Mouse (Mus musculus) c-Kit-positive CD71-positive TER-119-negative erythroid progenitor cells, embryonic 14.5 days (primary cell): ENCODE measurements at regions not wholly inside any gene's neighbourhood (a gene's known extent, or its start where the extent isn't known, plus 50 kb on each side); places are given as distances from the start of the nearest gene placed in this dataset.
"Not testable (repeated sequence)": the region's sequence is repeated elsewhere in the genome, so short reads cannot be mapped to it uniquely, and the experiment has no call there.

Experiments used
- DNase-seq: peaks from one replicate; pipeline ENCODE4 v3.0.0-alpha.2; 2013; ENCODE audit warnings: low read depth

DNA sequence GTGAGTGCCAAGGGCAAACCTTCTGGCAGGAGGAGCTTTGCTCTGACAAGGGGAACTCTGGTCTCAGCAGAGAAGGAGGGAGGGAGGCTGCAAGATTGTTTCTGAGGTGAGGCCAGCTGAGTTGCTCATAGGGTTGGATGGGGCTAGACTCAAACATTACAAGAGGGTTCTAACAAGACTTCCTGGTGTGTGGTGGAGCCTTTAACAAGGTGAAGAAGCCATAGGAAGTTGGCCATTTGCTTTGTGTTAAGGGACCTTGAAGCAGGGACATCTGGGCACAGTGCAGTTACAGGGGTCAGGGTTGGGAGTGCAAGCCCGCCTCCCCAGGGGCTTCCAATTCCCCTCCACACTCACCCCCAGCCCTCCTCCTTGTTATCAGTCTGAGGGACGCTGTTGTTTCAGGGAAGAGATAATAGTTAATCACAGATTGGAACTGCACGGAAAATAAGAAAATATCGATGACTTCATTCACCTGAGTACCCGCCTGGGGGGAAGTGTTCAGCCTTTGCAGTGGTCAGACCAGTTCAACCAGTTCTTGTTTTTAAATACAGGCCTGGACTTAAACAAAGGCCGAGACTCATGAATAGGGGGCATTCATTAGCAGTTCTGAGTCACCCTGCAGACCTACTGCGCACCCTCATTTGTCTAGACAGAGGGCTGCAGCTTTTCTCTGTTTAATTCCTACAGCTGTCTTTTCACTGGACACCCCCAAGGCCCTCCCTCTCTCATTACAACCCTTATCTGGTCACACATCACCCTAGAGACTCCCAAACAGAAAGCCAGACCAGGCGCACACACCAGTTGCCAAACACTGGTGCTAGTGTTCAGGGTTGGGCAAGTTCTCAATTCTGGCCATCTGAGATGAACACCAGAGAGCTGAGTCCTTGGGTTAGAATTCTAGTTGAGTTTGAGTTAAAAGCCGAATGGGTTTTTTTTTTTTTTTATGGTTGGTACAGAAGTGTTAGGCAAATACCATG, 139.5 kb downstream of the Bcl2l11 start:
- DNase-seq, result no peak

- no peak for DNase-seq
These were observed 144.7 kb downstream of the Bcl2l11 start for GRCm38 (mm10) chr2:128270377-128271129.

DNA sequence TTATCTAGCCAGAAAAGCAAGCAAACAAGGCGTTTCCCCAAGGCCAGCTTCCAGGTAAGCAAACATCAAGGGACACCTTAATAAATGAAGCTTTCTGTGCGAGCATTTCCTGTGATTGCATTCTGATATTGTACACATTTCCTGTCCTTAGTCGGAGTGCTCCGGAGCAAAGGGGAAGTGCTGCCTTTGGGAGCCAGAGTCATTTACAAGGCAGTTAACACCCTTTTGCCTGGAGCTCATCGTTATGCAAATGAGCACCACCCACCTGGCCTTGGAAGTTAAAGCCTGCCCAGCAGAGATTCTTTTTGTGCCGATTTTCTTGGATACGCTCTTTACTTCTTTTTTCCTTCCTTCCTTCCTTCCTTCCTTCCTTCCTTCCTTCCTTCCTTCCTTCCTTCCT, 147.0 kb downstream of the Bcl2l11 start:
- DNase-seq, result no peak

- DNase-seq, result no peak
These were observed 147.5 kb downstream of the Bcl2l11 start for GRCm38 (mm10) chr2:128273292-128273691.

DNA sequence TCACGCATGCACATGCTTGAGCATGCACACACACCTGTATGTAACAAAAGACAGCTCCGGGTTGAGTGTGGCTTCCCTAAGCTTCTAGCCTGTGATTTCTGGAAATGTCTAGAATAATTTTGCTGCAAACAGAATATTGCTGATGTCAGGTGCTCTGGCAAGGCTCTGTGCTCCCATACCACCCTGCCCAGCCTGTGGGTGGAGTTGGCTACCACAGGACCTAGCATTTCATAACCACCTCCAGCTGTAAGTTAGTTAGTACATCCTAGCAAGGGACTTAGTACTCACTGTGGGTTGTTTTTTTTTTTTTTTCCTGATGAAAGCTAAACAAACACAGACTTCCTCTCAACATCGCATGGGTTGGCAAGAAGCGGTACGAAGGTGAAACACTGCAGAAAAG, 150.5 kb downstream of the Bcl2l11 start:
- DNase-seq, result no peak

GRCm38 (mm10) chr2:128277387-128278123, 151.7 kb downstream of the Bcl2l11 start:
- no peak for DNase-seq

DNA sequence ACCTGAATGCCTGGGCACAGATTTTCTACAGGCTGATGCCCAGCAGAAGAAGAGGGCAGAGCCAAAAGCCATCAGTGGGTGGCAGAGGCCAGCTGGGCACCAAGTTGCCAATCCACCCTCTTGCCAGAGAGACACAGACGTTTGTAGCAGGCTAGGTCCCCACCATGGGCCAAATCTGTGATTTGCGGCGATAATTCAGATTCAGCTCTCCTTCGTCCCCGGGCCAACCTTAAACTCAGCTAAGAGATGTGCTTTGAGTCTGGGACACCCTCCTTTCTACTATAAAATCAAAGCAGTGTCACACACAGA, 152.2 kb downstream of the Bcl2l11 start:
- DNase-seq, result no peak

DNA sequence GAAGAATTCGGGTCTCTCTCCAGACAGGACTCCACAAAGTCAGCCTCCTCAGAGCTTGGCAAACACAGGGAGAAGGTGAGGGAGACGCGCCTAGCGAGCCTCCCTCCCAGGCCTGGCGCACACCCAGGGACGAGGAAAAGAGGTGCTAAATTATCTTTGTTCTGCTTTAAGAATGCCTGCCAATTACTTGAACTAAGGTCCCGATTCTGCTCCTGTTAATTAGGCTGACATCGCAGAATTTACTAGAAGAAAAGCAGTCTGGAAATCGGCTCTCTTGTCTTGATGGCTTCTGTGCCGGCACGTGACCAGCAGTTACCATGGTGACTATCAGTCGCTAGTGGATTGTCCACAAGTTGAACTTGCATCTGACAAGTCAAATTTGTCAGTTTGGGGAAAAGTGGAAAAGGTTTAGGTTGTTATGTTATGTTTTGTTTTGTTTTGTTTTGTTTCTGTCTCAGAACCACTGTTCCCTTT, 152.8 kb downstream of the Bcl2l11 start:
- no peak for DNase-seq

DNA sequence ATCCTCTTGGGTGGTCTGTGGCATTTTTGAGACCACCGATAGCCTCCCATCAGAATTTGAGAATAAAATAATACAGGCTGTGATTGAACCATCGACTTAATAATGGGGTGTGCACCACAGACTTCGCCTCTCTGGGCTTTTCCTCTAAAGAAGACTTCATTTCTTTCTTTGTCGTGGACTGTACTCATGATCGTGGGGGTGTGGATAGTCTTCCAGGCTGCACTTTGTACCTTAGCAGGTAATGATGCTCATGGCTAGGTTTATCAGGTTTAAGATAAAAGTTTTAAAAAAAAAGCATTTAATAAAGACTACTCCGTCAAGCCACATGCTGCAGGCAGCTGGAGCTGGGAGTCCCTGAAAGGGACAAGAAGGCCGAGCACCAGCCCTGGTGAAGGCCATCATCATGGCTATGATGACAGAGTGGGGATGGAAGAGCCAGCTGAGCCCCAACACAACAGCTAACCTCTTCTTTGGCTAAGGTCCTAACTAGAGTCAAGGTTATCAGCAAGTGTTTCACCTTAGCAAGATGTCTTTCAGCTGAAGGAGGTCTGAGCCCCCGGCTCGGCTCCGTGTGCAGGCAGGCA, 153.4 kb downstream of the Bcl2l11 start:
- no peak for DNase-seq

DNA sequence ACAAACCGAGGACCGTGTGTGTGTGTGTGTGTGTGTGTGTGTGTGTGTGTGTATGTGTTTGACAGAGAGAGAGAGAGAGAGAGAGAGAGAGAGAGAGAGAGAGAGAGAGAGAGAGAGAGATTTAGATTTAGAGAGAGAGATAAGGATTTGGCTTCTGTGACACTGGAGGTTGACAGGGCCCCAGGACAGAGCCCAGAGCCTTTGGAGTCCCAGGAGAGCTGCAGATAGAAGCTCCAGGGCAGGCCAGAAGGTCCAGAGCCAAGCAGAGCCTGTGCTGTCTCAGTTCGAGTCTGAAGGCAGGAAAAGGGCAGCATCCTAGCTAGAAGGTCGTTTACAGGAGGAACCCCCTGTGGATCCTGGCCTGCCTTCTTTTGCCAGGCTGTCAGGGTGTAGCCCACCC, 156.8 kb downstream of the Bcl2l11 start:
- DNase-seq, result no peak

DNA sequence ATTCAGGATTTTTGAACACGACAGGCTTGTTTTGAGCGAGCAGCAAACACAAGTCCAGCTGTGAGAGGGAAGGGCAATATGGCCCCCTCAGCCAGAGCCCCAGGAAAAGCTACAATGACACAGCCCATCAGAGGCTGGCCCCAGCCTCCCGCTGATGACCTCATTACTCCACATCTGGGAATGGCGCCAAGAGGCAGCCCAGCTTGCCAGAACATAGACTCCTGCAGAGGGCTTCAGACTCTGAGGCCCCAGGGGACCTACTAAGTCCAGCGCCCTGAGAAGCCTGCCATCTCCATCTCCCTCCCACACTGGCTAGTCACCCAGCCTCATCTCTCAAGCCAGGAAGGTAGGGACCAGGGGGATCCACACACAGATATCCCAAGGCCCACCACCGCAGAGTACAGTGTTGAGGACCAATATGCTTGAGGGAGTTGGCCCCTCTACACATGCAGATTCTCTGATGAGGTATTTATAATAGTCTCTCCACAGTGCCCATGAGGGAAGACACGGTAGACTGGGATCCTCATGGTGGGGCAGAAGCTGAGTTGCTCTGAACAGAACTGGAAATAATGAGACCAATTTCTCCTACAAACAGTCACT, 159.1 kb downstream of the Bcl2l11 start:
- no peak for DNase-seq

GRCm38 (mm10) chr2:128285457-128285856, 159.6 kb downstream of the Bcl2l11 start:
- DNase-seq, result no peak

- DNase-seq, result no peak
These were observed 162.3 kb downstream of the Bcl2l11 start for GRCm38 (mm10) chr2:128288138-128288551.

DNA sequence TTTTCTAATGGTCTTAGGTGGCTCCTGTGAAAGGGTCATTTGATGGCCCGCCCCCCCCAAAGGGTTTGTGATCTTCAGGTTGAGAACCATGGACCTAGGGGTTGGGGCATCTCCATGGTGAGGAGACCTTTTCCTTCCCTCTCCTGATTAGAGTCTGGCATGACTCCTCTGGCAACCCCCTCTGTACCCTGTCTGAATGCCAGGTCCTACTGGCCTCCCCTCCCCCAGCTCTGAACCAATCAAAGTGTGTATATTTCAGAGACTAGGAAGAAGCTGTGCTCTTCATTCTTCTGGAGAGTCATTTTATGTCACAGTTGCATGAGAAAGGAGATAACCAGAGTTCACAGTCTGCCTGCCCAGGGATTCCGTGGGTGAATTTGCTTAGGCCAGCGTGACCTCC, 164.8 kb downstream of the Bcl2l11 start:
- DNase-seq, result no peak

DNA sequence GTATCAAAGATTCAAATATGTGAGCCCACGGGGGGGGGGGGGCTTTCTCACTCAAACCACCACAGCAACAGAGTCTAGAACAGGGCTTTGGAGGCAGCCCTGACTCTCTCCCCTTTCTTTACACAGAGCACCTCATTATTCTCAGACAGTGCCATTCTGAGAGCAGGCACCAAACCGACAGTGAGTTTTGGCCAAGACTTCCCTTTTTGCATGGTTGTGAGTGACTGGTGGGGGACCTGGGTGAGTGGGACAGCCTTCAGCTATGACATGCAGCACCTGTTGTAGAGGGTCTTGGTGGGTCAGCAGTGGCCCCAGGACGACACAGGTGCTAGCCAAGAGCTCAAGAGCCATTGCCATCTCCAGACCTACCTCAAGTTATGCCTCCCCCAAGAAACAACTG, 168.8 kb downstream of the Bcl2l11 start:
- no peak for DNase-seq

- no peak for DNase-seq
These were observed 169.2 kb downstream of the Bcl2l11 start for GRCm38 (mm10) chr2:128295018-128295424.

GRCm38 (mm10) chr2:128295726-128296234, 169.9 kb downstream of the Bcl2l11 start:
- no peak for DNase-seq

- DNase-seq, result not testable (repeated sequence)
These were observed 170.6 kb downstream of the Bcl2l11 start for GRCm38 (mm10) chr2:128296423-128296822.

- DNase-seq, result no peak
These were observed 171.1 kb downstream of the Bcl2l11 start for GRCm38 (mm10) chr2:128296897-128297296.

- no peak for DNase-seq
These were observed 172.0 kb downstream of the Bcl2l11 start for GRCm38 (mm10) chr2:128297821-128298220.

DNA sequence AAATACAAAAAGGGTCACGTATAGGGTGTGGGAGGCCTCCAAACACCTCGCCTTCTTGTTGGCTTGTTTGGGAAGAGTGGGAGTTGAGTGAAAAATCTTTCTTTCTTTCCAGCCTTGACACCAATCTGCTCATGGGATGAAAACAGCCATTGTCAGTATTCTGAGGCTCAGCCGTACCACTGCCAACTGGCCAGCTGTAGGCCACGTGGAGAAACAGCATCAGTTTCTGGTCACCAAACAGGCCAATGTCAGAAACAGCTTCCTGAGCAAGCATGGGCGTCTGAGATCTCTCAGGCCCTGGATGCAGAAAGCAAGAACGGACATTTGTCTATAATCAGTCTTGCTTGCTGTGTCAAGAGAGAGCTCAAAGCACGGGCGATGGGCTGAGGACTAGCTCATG, 173.2 kb downstream of the Bcl2l11 start:
- no peak for DNase-seq
